Mouse (Mus musculus) heart, postnatal 0 days (tissue): Measurements from ENCODE around the gene a.

Experiments used
- CTCF ChIP-seq: IDR thresholded peaks from 2 replicates; pipeline ENCODE4 v1.5.1; 2016; ENCODE audit warnings: antibody characterized with exemption, control low read depth, low read depth
- EP300 ChIP-seq: IDR thresholded peaks from 2 replicates; pipeline ENCODE4 v1.6.1; 2016; ENCODE audit warnings: antibody characterized with exemption, low read depth

DNA sequence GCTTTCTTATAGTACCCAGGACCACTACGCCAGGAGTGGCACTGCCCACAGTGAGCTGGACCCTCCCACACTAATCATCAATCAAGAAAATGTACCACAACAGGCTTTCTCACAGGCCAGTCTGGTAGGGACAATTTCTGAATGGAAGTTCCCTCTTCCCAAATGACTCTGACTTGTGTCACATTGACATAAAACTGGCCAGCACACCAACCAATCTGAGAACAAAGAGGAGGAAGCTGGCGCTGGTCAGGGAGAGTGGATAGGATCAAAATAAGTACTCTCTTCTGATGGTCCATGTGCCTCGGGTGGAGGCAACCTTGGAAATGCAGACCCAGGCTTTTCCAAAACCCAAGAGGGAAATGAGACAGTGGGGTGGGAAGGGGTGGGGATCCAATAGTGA is 253.3 kb downstream of the a start:
- TF ChIP-seq EP300 = no peak
- no peak for TF ChIP-seq CTCF
